Mouse (Mus musculus): ENCODE data around the gene Dag1.

DNA sequence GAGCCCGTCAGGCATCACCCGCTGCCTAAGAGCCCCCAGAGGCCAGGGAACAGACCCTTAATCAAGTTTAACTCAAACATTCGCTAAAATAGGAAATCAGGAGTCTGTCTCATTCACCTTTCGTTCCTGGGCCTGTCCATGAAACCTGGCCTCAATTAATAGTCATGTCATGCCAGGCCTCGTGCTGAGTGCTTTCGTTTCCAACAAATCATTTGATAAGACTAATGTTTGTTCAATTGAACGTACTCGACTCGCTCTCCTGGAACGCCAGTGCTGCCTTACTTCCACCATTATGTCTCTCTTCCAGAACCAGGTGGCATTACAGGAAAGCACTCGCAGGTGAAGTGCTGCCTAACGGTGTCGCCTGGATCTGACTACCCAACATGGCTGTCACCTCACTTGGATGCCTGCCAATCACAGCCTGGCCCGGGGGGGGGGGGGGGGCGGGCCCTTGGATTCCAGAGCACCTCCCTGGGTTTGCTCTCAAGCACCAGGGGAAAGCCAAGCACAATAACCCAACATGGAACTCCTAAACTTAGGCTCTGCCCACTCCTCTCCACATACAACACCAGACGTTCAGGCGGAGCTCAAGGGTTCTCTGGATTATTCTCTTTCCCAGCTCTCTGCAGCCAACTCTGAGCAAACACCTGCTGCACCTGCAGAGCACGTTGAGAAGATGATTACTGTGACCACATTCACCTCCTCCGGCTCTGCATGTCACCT lies 88.5 kb downstream of the Dag1 start:
- TF ChIP-seq CTCF (IDR thresholded peaks at IDR 0.05; ENCODE audit: low read depth, low read length) (no peak), POLR2A (IDR thresholded peaks at IDR 0.05; ENCODE audit: borderline replicate concordance, low read depth, low read length) (no peak)
